Mouse (Mus musculus) lung, embryonic 16.5 days (tissue): ENCODE results near the gene Gm49395. TPM values are rescaled to one million over a fixed set of nuclear protein-coding genes. Genes with fewer than 3 reads are reported as not detected.
A peak's percentile ranks its signal among the peaks of the same experiment; 100 is the strongest.

ENCODE experiments used
- ATAC-seq: fragments of 200-750 bp; cut with Nextera tagmentation; 2 replicates; pipeline ENCODE4 v1.8.0; 2017; ENCODE audit warnings: low read depth, mild to moderate bottlenecking, moderate library complexity
- H3K27ac ChIP-seq: fragments of 300-500 bp; sonication (generic); 2 replicates; pipeline ENCODE4 v1.5.1; 2014; ENCODE audit warnings: mild to moderate bottlenecking, control low read depth, low read length
- H3K27me3 ChIP-seq: fragments of 300-500 bp; sonication (generic); 2 replicates; pipeline ENCODE4 v1.6.1; 2014; ENCODE audit warnings: low read depth, low read length, mixed read lengths; ENCODE audit not compliant: control insufficient read depth, insufficient read depth
- H3K36me3 ChIP-seq: fragments of 300-500 bp; sonication (generic); 2 replicates; pipeline ENCODE4 v1.6.1; 2014; ENCODE audit warnings: low read length; ENCODE audit not compliant: control insufficient read depth, insufficient read depth
- H3K4me1 ChIP-seq: fragments of 300-500 bp; sonication (generic); replicated peaks from 2 replicates; pipeline ENCODE4 v1.6.1; 2014; ENCODE audit warnings: low read length, mixed read lengths; ENCODE audit not compliant: control insufficient read depth, insufficient read depth
- H3K4me2 ChIP-seq: fragments of 300-500 bp; sonication (generic); 2 replicates; pipeline ENCODE4 v1.6.1; 2014; ENCODE audit warnings: low read depth, low read length, control low read depth
- H3K4me3 ChIP-seq: fragments of 300-500 bp; sonication (generic); 2 replicates; pipeline ENCODE4 v1.5.1; 2014; ENCODE audit warnings: mild to moderate bottlenecking, low read length, control low read depth
- H3K9ac ChIP-seq: fragments of 300-500 bp; sonication (generic); 2 replicates; pipeline ENCODE4 v1.6.1; 2014; ENCODE audit warnings: low read length, control low read depth
- H3K9me3 ChIP-seq: fragments of 300-500 bp; sonication (generic); 2 replicates; pipeline ENCODE4 v1.6.1; 2016; ENCODE audit warnings: low read length; ENCODE audit not compliant: control insufficient read depth
- WGBS: fragments of 180-500 bp; shearing (Covaris S2); extraction: QIAGEN DNeasy Blood & Tissue Kit; methylation state at CpG from one replicate; pipeline ENCODE4 v1.1.7; 2014; 5-methylcytosine and 5-hydroxymethylcytosine counted together
- polyA plus RNA-seq: library from polyadenylated mRNA; unstranded; fragments of >200 nt; fragmentation: Nextera tagmentation; extraction: Ambion mirVana; gene quantifications from 2 replicates; pipeline ENCODE4 v1.2.1, GENCODE M21; 2015

Gene Gm49395
- 6.5 and 7.6 TPM in 2 replicates for polyA plus RNA-seq

- Histone ChIP-seq H3K36me3 (no peaks in the 10 kb centered on the region), H3K9me3 (peaks cover 3% of the 10 kb centered on the region; the same call in 1 of the 2 replicates), H3K27me3 (no peaks in the 10 kb centered on the region), H3K9ac (peak within 1 kb of the TSS; percentile 79), H3K4me3 (peak within 1 kb of the TSS; percentile 67), H3K27ac (peak within 1 kb of the TSS; percentile 97), H3K4me1 (peaks cover 12% of the 10 kb centered on the region; the same call in 1 of the 2 replicates), H3K4me2 (peak within 1 kb of the TSS; percentile 70)
- WGBS, result under 1% methylated on average over 39 of the region's 39 CpGs
- ATAC-seq, result peak; percentile 94
These were observed at the start of gene Gm49395, which contains the start of gene Itga1 for GRCm38 (mm10) chr13:115101355-115102191. Gene Gm49395, minus strand, starts transcription at chr13:115101921. Gene Itga1, minus strand, starts transcription at chr13:115101964.

GRCm38 (mm10) chr13:115150602-115151001, 48.9 kb upstream of the Gm49395 start:
- no peak overlapping the region for H3K27ac ChIP-seq
- no peak overlapping the region for H3K9ac ChIP-seq
- 0 out of 2 replicates have a peak, but pooled peaks cover 2% of the 10 kb centered on the region for H3K4me1 ChIP-seq
- no peaks in the 10 kb centered on the region for H3K27me3 ChIP-seq
- peak; percentile 34; the same call in 1 of the 2 replicates for ATAC-seq
- H3K9me3 ChIP-seq, result no peaks in the 10 kb centered on the region
- no peaks in the 10 kb centered on the region for H3K36me3 ChIP-seq
- no peak overlapping the region for H3K4me2 ChIP-seq
- WGBS, result 73% methylated on average over 1 of the region's 1 CpGs
- H3K4me3 ChIP-seq, result no peak overlapping the region

GRCm38 (mm10) chr13:115149849-115150248, 48.1 kb upstream of the Gm49395 start:
- whole genome bisulfite sequencing, result 77% methylated on average over 6 of the region's 6 CpGs
- H3K4me2 ChIP-seq, result no peak overlapping the region

GRCm38 (mm10) chr13:115143575-115143974, 41.9 kb upstream of the Gm49395 start:
- H3K4me3 ChIP-seq, result no peak overlapping the region
- H3K27me3 ChIP-seq, result no peaks in the 10 kb centered on the region
- H3K4me1 ChIP-seq, result no peaks in the 10 kb centered on the region
- H3K9ac ChIP-seq, result no peak overlapping the region
- WGBS, result 87% methylated on average over 2 of the region's 2 CpGs
- H3K4me2 ChIP-seq, result no peak overlapping the region
- H3K36me3 ChIP-seq, result no peaks in the 10 kb centered on the region
- no peaks in the 10 kb centered on the region for H3K9me3 ChIP-seq
- no peak overlapping the region for H3K27ac ChIP-seq
- ATAC-seq, result no peak

More at GRCm38 (mm10) chr13:115149849-115150248, 48.1 kb upstream of the Gm49395 start:
- no peaks in the 10 kb centered on the region for H3K36me3 ChIP-seq
- no peak overlapping the region for H3K4me3 ChIP-seq
- 0 out of 2 replicates have a peak, but pooled peaks cover 2% of the 10 kb centered on the region for H3K4me1 ChIP-seq
- no peaks in the 10 kb centered on the region for H3K9me3 ChIP-seq
- no peak overlapping the region for H3K27ac ChIP-seq
- H3K9ac ChIP-seq, result no peak overlapping the region
- no peak for ATAC-seq
- no peaks in the 10 kb centered on the region for H3K27me3 ChIP-seq

GRCm38 (mm10) chr13:115142066-115142465, 40.3 kb upstream of the Gm49395 start:
- Histone ChIP-seq H3K27ac (no peak overlapping the region), H3K9ac (no peak overlapping the region), H3K4me1 (no peaks in the 10 kb centered on the region), H3K4me3 (no peak overlapping the region), H3K9me3 (no peaks in the 10 kb centered on the region), H3K4me2 (no peak overlapping the region), H3K36me3 (no peaks in the 10 kb centered on the region), H3K27me3 (no peaks in the 10 kb centered on the region)
- 73% methylated on average over 3 of the region's 3 CpGs for WGBS
- ATAC-seq, result no peak

GRCm38 (mm10) chr13:115138513-115138912, 36.8 kb upstream of the Gm49395 start:
- ATAC-seq, result no peak
- no peak overlapping the region for H3K4me3 ChIP-seq
- H3K27ac ChIP-seq, result no peak overlapping the region
- no peak overlapping the region for H3K9ac ChIP-seq
- H3K27me3 ChIP-seq, result no peaks in the 10 kb centered on the region
- H3K4me1 ChIP-seq, result no peaks in the 10 kb centered on the region
- no peaks in the 10 kb centered on the region for H3K36me3 ChIP-seq
- 80% methylated on average over 7 of the region's 7 CpGs for WGBS
- no peaks in the 10 kb centered on the region for H3K9me3 ChIP-seq
- H3K4me2 ChIP-seq, result no peak overlapping the region

- Histone ChIP-seq H3K4me1 (no peaks in the 10 kb centered on the region), H3K4me3 (no peak overlapping the region), H3K36me3 (no peaks in the 10 kb centered on the region), H3K9ac (no peak overlapping the region), H3K9me3 (no peaks in the 10 kb centered on the region), H3K27ac (no peak overlapping the region), H3K27me3 (no peaks in the 10 kb centered on the region), H3K4me2 (no peak overlapping the region)
- ATAC-seq, result no peak
- WGBS, result 56% methylated on average over 3 of the region's 3 CpGs
These were observed 35.0 kb upstream of the Gm49395 start for GRCm38 (mm10) chr13:115136761-115137160.

GRCm38 (mm10) chr13:115132435-115132834, 30.7 kb upstream of the Gm49395 start:
- Histone ChIP-seq H3K4me1 (0 out of 2 replicates have a peak, but pooled peaks cover 6% of the 10 kb centered on the region), H3K27me3 (no peaks in the 10 kb centered on the region), H3K9ac (no peak overlapping the region), H3K4me2 (no peak overlapping the region), H3K36me3 (no peaks in the 10 kb centered on the region), H3K4me3 (no peak overlapping the region), H3K27ac (no peak overlapping the region), H3K9me3 (no peaks in the 10 kb centered on the region)
- WGBS, result 11% methylated on average over 5 of the region's 5 CpGs
- ATAC-seq, result peak; percentile 61

- H3K27ac ChIP-seq, result no peak overlapping the region
- no peaks in the 10 kb centered on the region for H3K36me3 ChIP-seq
- H3K4me1 ChIP-seq, result 0 out of 2 replicates have a peak, but pooled peaks cover 6% of the 10 kb centered on the region
- H3K4me3 ChIP-seq, result no peak overlapping the region
- no peaks in the 10 kb centered on the region for H3K27me3 ChIP-seq
- no peak overlapping the region for H3K9ac ChIP-seq
- H3K9me3 ChIP-seq, result no peaks in the 10 kb centered on the region
- WGBS, result 46% methylated on average over 3 of the region's 3 CpGs
- no peak for ATAC-seq
- H3K4me2 ChIP-seq, result no peak overlapping the region
These were observed 29.7 kb upstream of the Gm49395 start for GRCm38 (mm10) chr13:115131381-115131780.
